Mouse (Mus musculus): ENCODE measurements at regions not wholly inside any gene's neighbourhood (a gene's known extent, or its start where the extent isn't known, plus 50 kb on each side); places are given as distances from the start of the nearest gene placed in this dataset.

- ATAC-seq (ENCODE audit: extremely low read depth, insufficient number of reproducible peaks, low FRiP score, poor library complexity, severe bottlenecking) (no peak), DNase-seq (ENCODE audit: low spot score) (no peak)
- Histone ChIP-seq H3K27me3 (ENCODE audit: insufficient read depth, low read length) (peaks cover 5% of the 10 kb centered on the region; the same call in 1 of the 2 replicates), H3K9me3 (replicated peaks) (no peaks in the 10 kb centered on the region), H3K4me1 (ENCODE audit: insufficient read depth, low read depth, low read length) (no peaks in the 10 kb centered on the region), H3K36me3 (replicated peaks) (no peaks in the 10 kb centered on the region), H3K4me3 (ENCODE audit: low read depth, low read length) (no peak overlapping the region)
- TF ChIP-seq POLR2AphosphoS5 (IDR thresholded peaks at IDR 0.05; ENCODE audit: insufficient replicate concordance, low read depth, low read length) = no peak
- TF ChIP-seq GATA1 (IDR thresholded peaks at IDR 0.05; ENCODE audit: borderline replicate concordance, low read length) = no peak
- TF ChIP-seq TAL1 (conservative IDR thresholded peaks at IDR 0.05; ENCODE audit: low read depth, low read length) = no peak
- no peak for TF ChIP-seq GATA2 (IDR thresholded peaks at IDR 0.05; ENCODE audit: borderline replicate concordance, low read depth, low read length)
- TF ChIP-seq CTCF (IDR thresholded peaks at IDR 0.05; ENCODE audit: low read depth, low read length) = no peak
These were observed 149.8 kb upstream of the Zfp706 start for GRCm38 (mm10) chr15:37157386-37157785.

- no peaks in the 10 kb centered on the region for H3K36me3 ChIP-seq (replicated peaks)
- H3K27me3 ChIP-seq (ENCODE audit: insufficient read depth, low read length) = peaks cover 5% of the 10 kb centered on the region; the same call in 1 of the 2 replicates
- ATAC-seq (ENCODE audit: extremely low read depth, insufficient number of reproducible peaks, low FRiP score, poor library complexity, severe bottlenecking) (no peak), DNase-seq (ENCODE audit: low spot score) (no peak)
- no peak for TF ChIP-seq CTCF (IDR thresholded peaks at IDR 0.05; ENCODE audit: low read depth, low read length)
- no peak for TF ChIP-seq GATA2 (IDR thresholded peaks at IDR 0.05; ENCODE audit: borderline replicate concordance, low read depth, low read length)
- TF ChIP-seq GATA1 (IDR thresholded peaks at IDR 0.05; ENCODE audit: borderline replicate concordance, low read length) = no peak
- TF ChIP-seq POLR2AphosphoS5 (IDR thresholded peaks at IDR 0.05; ENCODE audit: insufficient replicate concordance, low read depth, low read length) = no peak
- no peak for TF ChIP-seq TAL1 (conservative IDR thresholded peaks at IDR 0.05; ENCODE audit: low read depth, low read length)
- no peaks in the 10 kb centered on the region for H3K4me1 ChIP-seq (ENCODE audit: insufficient read depth, low read depth, low read length)
- H3K4me3 ChIP-seq (ENCODE audit: low read depth, low read length) = no peak overlapping the region
- no peaks in the 10 kb centered on the region for H3K9me3 ChIP-seq (replicated peaks)
These were observed 147.4 kb upstream of the Zfp706 start for GRCm38 (mm10) chr15:37154934-37155333.

DNA sequence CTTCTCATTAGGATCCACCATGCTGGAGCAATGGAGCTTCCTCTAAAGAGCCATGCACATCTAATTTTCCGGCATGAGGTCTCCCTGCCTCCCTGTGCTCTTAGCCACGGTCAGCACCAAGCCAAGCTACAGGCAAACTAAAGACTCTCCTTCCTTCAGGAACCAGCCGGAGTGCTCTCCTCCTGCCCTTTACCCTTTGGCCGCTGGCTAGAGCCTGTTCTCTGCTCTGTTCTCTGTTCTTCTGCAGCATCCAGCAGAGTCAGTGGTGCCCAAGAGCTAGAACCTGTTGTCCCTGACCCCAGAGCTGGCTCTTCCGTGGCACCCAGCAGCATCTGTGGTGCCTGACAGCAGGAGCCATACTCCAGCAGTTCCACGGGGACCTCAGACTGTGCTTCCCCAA, 145.6 kb upstream of the Zfp706 start:
- H3K27me3 ChIP-seq (ENCODE audit: insufficient read depth, low read length) = peaks cover 5% of the 10 kb centered on the region; the same call in 1 of the 2 replicates
- TF ChIP-seq TAL1 (conservative IDR thresholded peaks at IDR 0.05; ENCODE audit: low read depth, low read length) (no peak), CTCF (IDR thresholded peaks at IDR 0.05; ENCODE audit: low read depth, low read length) (no peak), POLR2AphosphoS5 (IDR thresholded peaks at IDR 0.05; ENCODE audit: insufficient replicate concordance, low read depth, low read length) (no peak), GATA1 (IDR thresholded peaks at IDR 0.05; ENCODE audit: borderline replicate concordance, low read length) (no peak)
- no peak for DNase-seq (ENCODE audit: low spot score)
- H3K36me3 ChIP-seq (replicated peaks) = no peaks in the 10 kb centered on the region
- no peaks in the 10 kb centered on the region for H3K4me1 ChIP-seq (ENCODE audit: insufficient read depth, low read depth, low read length)
- ATAC-seq (ENCODE audit: extremely low read depth, insufficient number of reproducible peaks, low FRiP score, poor library complexity, severe bottlenecking) = no peak
- no peaks in the 10 kb centered on the region for H3K9me3 ChIP-seq (replicated peaks)
- no peak overlapping the region for H3K4me3 ChIP-seq (ENCODE audit: low read depth, low read length)

DNA sequence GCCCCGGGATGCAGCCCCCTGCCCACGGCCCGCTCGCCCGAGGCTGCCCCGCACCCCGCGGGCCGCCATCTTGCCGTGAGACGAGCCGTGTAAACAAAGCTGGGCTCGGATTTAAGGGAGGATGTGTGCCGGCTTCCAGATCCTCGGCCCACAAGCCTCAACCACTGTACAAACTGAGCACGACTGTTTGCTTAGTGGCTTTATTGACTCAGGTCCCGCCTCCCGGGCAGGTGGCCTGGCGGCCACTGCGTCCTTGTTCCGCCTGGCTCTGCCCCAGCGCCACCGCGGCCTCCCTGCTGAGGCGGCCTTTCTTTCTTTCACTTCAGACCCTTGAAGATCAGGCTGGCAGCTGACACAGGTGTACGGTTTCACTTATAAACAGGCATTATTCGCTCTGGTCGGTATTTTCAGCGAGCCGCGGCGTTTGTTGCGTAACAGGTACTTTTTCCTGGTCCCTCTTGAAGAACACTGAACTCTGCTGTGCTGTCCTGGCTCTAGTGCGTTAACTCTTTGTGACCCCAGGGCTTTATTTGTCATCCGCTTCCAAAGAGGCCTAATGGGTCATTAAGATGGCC, 128.1 kb upstream of the Zfp706 start:
- TF ChIP-seq GATA2 (IDR thresholded peaks at IDR 0.05; ENCODE audit: borderline replicate concordance, low read depth, low read length) (no peak), GATA1 (IDR thresholded peaks at IDR 0.05; ENCODE audit: borderline replicate concordance, low read length) (no peak), TAL1 (conservative IDR thresholded peaks at IDR 0.05; ENCODE audit: low read depth, low read length) (no peak), CTCF (IDR thresholded peaks at IDR 0.05; ENCODE audit: low read depth, low read length) (no peak), POLR2AphosphoS5 (IDR thresholded peaks at IDR 0.05; ENCODE audit: insufficient replicate concordance, low read depth, low read length) (no peak)
- Histone ChIP-seq H3K4me1 (ENCODE audit: insufficient read depth, low read depth, low read length) (no peaks in the 10 kb centered on the region), H3K36me3 (replicated peaks) (no peaks in the 10 kb centered on the region), H3K27me3 (ENCODE audit: insufficient read depth, low read length) (peaks cover 3% of the 10 kb centered on the region; the same call in 1 of the 2 replicates), H3K9me3 (replicated peaks) (no peaks in the 10 kb centered on the region), H3K4me3 (ENCODE audit: low read depth, low read length) (no peak overlapping the region)
- no peak for DNase-seq (ENCODE audit: low spot score)
- ATAC-seq (ENCODE audit: extremely low read depth, insufficient number of reproducible peaks, low FRiP score, poor library complexity, severe bottlenecking) = no peak

- Histone ChIP-seq H3K9me3 (replicated peaks) (no peaks in the 10 kb centered on the region), H3K4me3 (ENCODE audit: low read depth, low read length) (no peak overlapping the region), H3K36me3 (replicated peaks) (no peaks in the 10 kb centered on the region), H3K4me1 (ENCODE audit: insufficient read depth, low read depth, low read length) (no peaks in the 10 kb centered on the region), H3K27me3 (ENCODE audit: insufficient read depth, low read length) (peaks cover 3% of the 10 kb centered on the region; the same call in 1 of the 2 replicates)
- ATAC-seq (ENCODE audit: extremely low read depth, insufficient number of reproducible peaks, low FRiP score, poor library complexity, severe bottlenecking) (no peak), DNase-seq (ENCODE audit: low spot score) (no peak)
- TF ChIP-seq POLR2AphosphoS5 (IDR thresholded peaks at IDR 0.05; ENCODE audit: insufficient replicate concordance, low read depth, low read length) = no peak
- no peak for TF ChIP-seq CTCF (IDR thresholded peaks at IDR 0.05; ENCODE audit: low read depth, low read length)
- no peak for TF ChIP-seq GATA2 (IDR thresholded peaks at IDR 0.05; ENCODE audit: borderline replicate concordance, low read depth, low read length)
- no peak for TF ChIP-seq GATA1 (IDR thresholded peaks at IDR 0.05; ENCODE audit: borderline replicate concordance, low read length)
- TF ChIP-seq TAL1 (conservative IDR thresholded peaks at IDR 0.05; ENCODE audit: low read depth, low read length) = no peak
These were observed 127.5 kb upstream of the Zfp706 start for GRCm38 (mm10) chr15:37134913-37135589.

DNA sequence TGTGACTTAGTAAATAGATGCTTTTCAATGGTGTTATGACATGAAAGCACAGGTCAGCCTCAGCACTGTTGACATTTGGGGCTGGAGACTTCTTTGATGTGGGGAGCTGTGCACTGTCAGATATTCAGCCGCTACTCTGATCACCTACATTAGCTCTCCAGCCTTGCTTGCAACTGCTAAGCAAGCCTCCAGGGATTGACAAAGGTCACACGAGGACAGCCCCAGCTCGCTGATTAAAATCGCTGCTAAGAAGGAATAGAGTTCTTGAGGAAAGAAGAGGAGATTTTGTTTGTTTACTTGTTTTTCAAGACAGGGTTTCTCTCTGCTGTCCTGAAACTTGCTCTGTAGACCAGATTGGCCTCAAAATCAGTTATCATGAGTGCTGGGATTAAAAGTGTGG, 126.8 kb upstream of the Zfp706 start:
- Histone ChIP-seq H3K4me1 (ENCODE audit: insufficient read depth, low read depth, low read length) (no peaks in the 10 kb centered on the region), H3K27me3 (ENCODE audit: insufficient read depth, low read length) (peaks cover 3% of the 10 kb centered on the region; the same call in 1 of the 2 replicates), H3K36me3 (replicated peaks) (no peaks in the 10 kb centered on the region), H3K4me3 (ENCODE audit: low read depth, low read length) (no peak overlapping the region), H3K9me3 (replicated peaks) (no peaks in the 10 kb centered on the region)
- TF ChIP-seq GATA1 (IDR thresholded peaks at IDR 0.05; ENCODE audit: borderline replicate concordance, low read length) = no peak
- TF ChIP-seq TAL1 (conservative IDR thresholded peaks at IDR 0.05; ENCODE audit: low read depth, low read length) = no peak
- no peak for TF ChIP-seq GATA2 (IDR thresholded peaks at IDR 0.05; ENCODE audit: borderline replicate concordance, low read depth, low read length)
- ATAC-seq (ENCODE audit: extremely low read depth, insufficient number of reproducible peaks, low FRiP score, poor library complexity, severe bottlenecking) (no peak), DNase-seq (ENCODE audit: low spot score) (no peak)

Data from G1E (cell line).